Mouse (Mus musculus) kidney, postnatal 36 days (tissue): ENCODE results near the gene Notch4.

Source experiments
- DNase-seq, 2 experiments: peaks; one replicate each; pipeline ENCODE4 v3.0.0; 2021 to 2022; ENCODE audit warnings: mixed read lengths in 2 of 2

Gene Notch4

GRCm38 (mm10) chr17:34572361-34572760 lies 8.3 kb downstream of the Notch4 start:
- DNase-seq: no peak

GRCm38 (mm10) chr17:34576577-34576976 lies 12.5 kb downstream of the Notch4 start:
- no peak for DNase-seq

GRCm38 (mm10) chr17:34578070-34578469 lies 14.0 kb downstream of the Notch4 start:
- DNase-seq: no peak

- no peak for DNase-seq
Measured at GRCm38 (mm10) chr17:34582528-34582927, 18.5 kb downstream of the Notch4 start.

GRCm38 (mm10) chr17:34583397-34583796 lies 19.3 kb downstream of the Notch4 start:
- DNase-seq: no peak

GRCm38 (mm10) chr17:34583819-34584218 lies 19.8 kb downstream of the Notch4 start:
- no peak for DNase-seq

- no peak for DNase-seq
Measured at GRCm38 (mm10) chr17:34585121-34585520, 21.1 kb downstream of the Notch4 start.

GRCm38 (mm10) chr17:34585877-34586771 lies 22.1 kb downstream of the Notch4 start:
- no peak for DNase-seq

GRCm38 (mm10) chr17:34586796-34587422 lies 22.8 kb downstream of the Notch4 start:
- DNase-seq: peak; percentile 89 to 95

- peak; percentile 97 to 99 for DNase-seq
Measured at GRCm38 (mm10) chr17:34587423-34587811, 23.3 kb downstream of the Notch4 start.

GRCm38 (mm10) chr17:34587814-34588213 lies 23.7 kb downstream of the Notch4 start:
- DNase-seq: no peak

GRCm38 (mm10) chr17:34588767-34589166 lies 24.7 kb downstream of the Notch4 start:
- DNase-seq: no peak

- no peak for DNase-seq
Measured at GRCm38 (mm10) chr17:34589206-34589605, 25.1 kb downstream of the Notch4 start.

GRCm38 (mm10) chr17:34589681-34590101 lies 25.6 kb downstream of the Notch4 start, which contains the start of gene Gpsm3:
TSS of gene Gpsm3 (plus strand) at chr17:34589806.
- DNase-seq: peak; percentile 67 to 76

GRCm38 (mm10) chr17:34590154-34590987 lies 26.3 kb downstream of the Notch4 start:
- no peak for DNase-seq

GRCm38 (mm10) chr17:34591029-34591993 lies 27.2 kb downstream of the Notch4 start, which contains the start of gene Pbx2:
TSS of gene Pbx2 (plus strand) at chr17:34591266.
- DNase-seq: peak; percentile 29 to 58

GRCm38 (mm10) chr17:34591994-34592375 lies 27.9 kb downstream of the Notch4 start:
- DNase-seq: peak; percentile 93 to 98

GRCm38 (mm10) chr17:34592581-34593549 lies 28.8 kb downstream of the Notch4 start:
- peak; percentile 61 to 64 for DNase-seq

- DNase-seq: no peak
Measured at GRCm38 (mm10) chr17:34593752-34594525, 29.9 kb downstream of the Notch4 start.

GRCm38 (mm10) chr17:34596098-34596497 lies 32.0 kb downstream of the Notch4 start:
- DNase-seq: no peak
